Mouse (Mus musculus) kidney, embryonic 15.5 days (tissue): ENCODE results near the gene Aurkaip1. TPM values are rescaled to one million over a fixed set of nuclear protein-coding genes. Genes with fewer than 3 reads are reported as not detected.

ENCODE experiments used
- ATAC-seq: fragments of 200-750 bp; cut with Nextera tagmentation; replicated peaks from 2 replicates; pipeline ENCODE4 v1.8.0; 2017; ENCODE audit warnings: moderate TSS enrichment; ENCODE audit not compliant: low FRiP score
- H3K27ac ChIP-seq: fragments of 300-500 bp; sonication (generic); 2 replicates; pipeline ENCODE4 v1.5.1; 2015; ENCODE audit warnings: mild to moderate bottlenecking, inconsistent platforms
- H3K27me3 ChIP-seq: fragments of 300-500 bp; sonication (generic); 2 replicates; pipeline ENCODE4 v1.6.1; 2015; ENCODE audit warnings: inconsistent platforms
- H3K36me3 ChIP-seq: fragments of 300-500 bp; sonication (generic); 2 replicates; pipeline ENCODE4 v1.6.1; 2015; ENCODE audit warnings: inconsistent platforms
- H3K4me1 ChIP-seq: fragments of 300-500 bp; sonication (generic); 2 replicates; pipeline ENCODE4 v1.6.1; 2015; ENCODE audit warnings: inconsistent platforms
- H3K4me2 ChIP-seq: fragments of 300-500 bp; sonication (generic); 2 replicates; pipeline ENCODE4 v1.6.1; 2015; ENCODE audit warnings: moderate library complexity, mild to moderate bottlenecking, inconsistent platforms
- H3K4me3 ChIP-seq: fragments of 300-500 bp; sonication (generic); replicated peaks from 2 replicates; pipeline ENCODE4 v1.5.1; 2015; ENCODE audit warnings: mild to moderate bottlenecking, inconsistent platforms
- H3K9ac ChIP-seq: fragments of 300-500 bp; sonication (generic); 2 replicates; pipeline ENCODE4 v1.6.1; 2015; ENCODE audit warnings: mild to moderate bottlenecking, inconsistent platforms
- H3K9me3 ChIP-seq: fragments of 300-500 bp; sonication (generic); replicated peaks from 2 replicates; pipeline ENCODE4 v1.6.1; 2016; ENCODE audit warnings: inconsistent platforms
- WGBS: fragments of 180-500 bp; shearing (Covaris S2); methylation state at CpG from one replicate; pipeline ENCODE4 v1.1.7; 2015; ENCODE audit warnings: mixed read lengths; 5-methylcytosine and 5-hydroxymethylcytosine counted together
- polyA plus RNA-seq: library from polyadenylated mRNA; unstranded; fragments of >200 nt; fragmentation: Nextera tagmentation; extraction: Ambion mirVana; gene quantifications from 2 replicates; pipeline ENCODE4 v1.2.1, GENCODE M21; 2015

Aurkaip1 gene
- polyA plus RNA-seq, 1 experiment from 2014 or later: 149 TPM

GRCm38 (mm10) chr4:155846871-155847578, 16.0 kb downstream of the Aurkaip1 start, which contains the start of gene Dvl1:
TSS of gene Dvl1 (plus strand) at chr4:155847402.
- Histone ChIP-seq H3K27ac (peak within 1 kb of the TSS; percentile 75), H3K4me3 (peak within 1 kb of the TSS; percentile 90), H3K36me3 (peaks cover 16% of the 10 kb centered on the region), H3K27me3 (no peaks in the 10 kb centered on the region), H3K9ac (peak within 1 kb of the TSS; percentile 92), H3K9me3 (no peaks in the 10 kb centered on the region), H3K4me2 (peak within 1 kb of the TSS; percentile 93), H3K4me1 (peaks cover 36% of the 10 kb centered on the region)
- WGBS: 2% methylated on average over 57 of the region's 65 CpGs
- ATAC-seq: peak; percentile 94

GRCm38 (mm10) chr4:155847591-155848352, 16.7 kb downstream of the Aurkaip1 start:
- peak; percentile 61 for ATAC-seq
- peaks cover 11% of the 10 kb centered on the region for H3K36me3 ChIP-seq
- no peaks in the 10 kb centered on the region for H3K27me3 ChIP-seq
- H3K4me1 ChIP-seq: peaks cover 36% of the 10 kb centered on the region
- peak overlapping the region; percentile 93 for H3K4me2 ChIP-seq
- H3K4me3 ChIP-seq: peak overlapping the region; percentile 90
- 2% methylated on average over 51 of the region's 69 CpGs for WGBS
- H3K9me3 ChIP-seq: no peaks in the 10 kb centered on the region
- H3K9ac ChIP-seq: peak overlapping the region; percentile 92
- peak overlapping the region; percentile 75 for H3K27ac ChIP-seq

DNA sequence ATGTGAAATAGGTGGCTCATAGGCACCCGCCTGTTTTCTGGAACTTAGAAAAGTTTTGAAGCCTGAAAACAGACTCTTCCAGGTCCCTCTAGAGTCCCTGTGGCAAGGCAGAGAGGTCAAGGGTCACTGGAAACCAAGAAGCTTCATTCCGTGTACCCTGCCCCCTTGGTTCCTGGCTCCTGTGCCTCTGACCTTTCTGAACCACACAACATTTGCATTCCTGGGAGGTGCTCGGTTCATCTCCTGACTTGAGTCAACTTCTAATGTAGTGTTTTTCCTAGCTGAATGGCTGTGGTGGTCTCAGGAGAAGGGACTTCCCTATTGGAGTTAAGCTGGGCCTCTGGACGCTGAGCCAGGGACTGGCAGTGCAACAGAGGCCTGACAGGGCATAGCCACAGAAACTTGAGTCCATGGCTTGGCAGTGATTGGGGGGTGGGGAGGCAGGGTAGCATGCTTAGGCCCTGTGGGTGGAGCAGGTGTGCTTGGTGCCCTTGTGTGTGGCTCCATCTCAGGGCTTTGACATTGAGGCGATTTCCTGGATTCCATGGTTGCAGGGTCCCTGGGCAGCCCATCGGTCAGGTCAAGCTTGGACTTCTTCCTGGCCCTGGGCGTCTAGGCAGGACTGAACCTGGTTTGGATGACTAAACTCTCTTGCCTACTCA, 17.5 kb downstream of the Aurkaip1 start:
- WGBS: 58% methylated on average over 7 of the region's 7 CpGs
- Histone ChIP-seq H3K9me3 (no peaks in the 10 kb centered on the region), H3K4me3 (peak overlapping the region; percentile 90), H3K4me2 (peak overlapping the region; percentile 93), H3K27me3 (no peaks in the 10 kb centered on the region), H3K36me3 (peaks cover 9% of the 10 kb centered on the region; the same call in 1 of the 2 replicates), H3K4me1 (peaks cover 36% of the 10 kb centered on the region), H3K27ac (peak overlapping the region; percentile 75; the same call in 1 of the 2 replicates), H3K9ac (peak overlapping the region; percentile 92)
- ATAC-seq: no peak

GRCm38 (mm10) chr4:155849391-155849790, 18.3 kb downstream of the Aurkaip1 start:
- Histone ChIP-seq H3K27ac (no peak overlapping the region), H3K4me2 (peak overlapping the region; percentile 93; the same call in 1 of the 2 replicates), H3K36me3 (peaks cover 14% of the 10 kb centered on the region), H3K4me1 (peaks cover 36% of the 10 kb centered on the region), H3K9me3 (no peaks in the 10 kb centered on the region), H3K4me3 (no peak overlapping the region), H3K9ac (peak overlapping the region; percentile 10; the same call in 1 of the 2 replicates), H3K27me3 (no peaks in the 10 kb centered on the region)
- WGBS: 81% methylated on average over 2 of the region's 2 CpGs
- no peak for ATAC-seq

DNA sequence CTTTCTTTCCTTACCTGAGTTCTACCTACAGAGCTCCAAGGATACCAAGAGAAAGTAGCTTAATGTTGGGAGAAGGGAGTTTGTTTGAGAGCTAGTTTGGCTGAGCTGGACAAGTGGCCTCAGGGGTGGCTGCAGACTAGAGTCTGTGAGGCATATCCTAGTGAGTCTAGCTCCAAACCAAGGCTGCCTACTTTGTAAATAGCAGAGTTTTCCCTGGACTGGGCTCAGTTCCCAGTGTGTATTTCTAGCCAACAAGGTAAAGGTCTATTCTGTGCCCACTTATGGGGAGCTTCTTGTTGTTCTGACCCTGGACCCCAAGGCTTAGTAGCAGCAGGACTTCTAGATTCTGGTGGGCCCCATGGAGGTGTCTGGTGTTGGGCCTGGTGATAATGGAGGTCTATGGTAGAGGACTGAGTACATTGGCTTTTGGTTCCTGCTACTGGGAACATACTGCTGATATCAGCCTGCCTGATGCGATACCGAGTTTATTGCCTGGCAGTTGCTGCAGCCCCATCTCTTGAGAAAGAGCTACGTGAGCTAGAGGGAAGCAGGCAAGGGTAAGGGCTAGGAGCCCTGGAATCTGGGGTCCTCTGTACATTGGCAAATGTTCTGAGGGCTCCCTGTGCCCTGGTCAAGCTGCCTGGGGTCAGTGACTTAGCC, 18.9 kb downstream of the Aurkaip1 start:
- peaks cover 19% of the 10 kb centered on the region for H3K36me3 ChIP-seq
- no peak overlapping the region for H3K4me2 ChIP-seq
- no peaks in the 10 kb centered on the region for H3K9me3 ChIP-seq
- no peak overlapping the region for H3K4me3 ChIP-seq
- ATAC-seq: no peak
- peaks cover 36% of the 10 kb centered on the region for H3K4me1 ChIP-seq
- 96% methylated on average over 3 of the region's 3 CpGs for WGBS
- 0 out of 2 replicates have a peak overlapping the region, but pooled peaks have one; percentile 10 for H3K9ac ChIP-seq
- H3K27ac ChIP-seq: no peak overlapping the region
- H3K27me3 ChIP-seq: no peaks in the 10 kb centered on the region

DNA sequence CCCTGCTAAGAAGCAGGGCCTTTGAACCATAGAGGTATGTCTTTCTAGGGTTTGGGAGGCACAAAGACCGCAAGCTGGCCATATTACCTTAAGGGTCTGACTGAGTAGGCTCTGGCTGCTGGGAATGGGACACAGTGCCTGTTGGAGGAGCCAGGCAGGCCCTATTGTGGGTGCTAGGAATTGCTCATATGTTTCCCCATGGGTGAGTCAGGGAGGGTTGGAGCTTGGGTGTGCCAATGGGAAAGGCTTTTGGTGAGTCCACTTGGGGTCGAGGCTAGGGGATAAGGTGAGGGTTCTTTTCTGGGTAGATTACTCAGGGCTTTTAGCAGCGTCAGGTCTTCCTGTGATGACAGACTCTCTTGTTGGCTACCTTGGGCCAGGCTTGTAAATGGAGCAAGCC, 20.3 kb downstream of the Aurkaip1 start:
- WGBS: 89% methylated on average over 3 of the region's 3 CpGs
- no peak overlapping the region for H3K27ac ChIP-seq
- H3K4me2 ChIP-seq: no peak overlapping the region
- peaks cover 34% of the 10 kb centered on the region for H3K36me3 ChIP-seq
- no peaks in the 10 kb centered on the region for H3K27me3 ChIP-seq
- no peak overlapping the region for H3K4me3 ChIP-seq
- H3K4me1 ChIP-seq: peaks cover 35% of the 10 kb centered on the region
- ATAC-seq: no peak
- no peak overlapping the region for H3K9ac ChIP-seq
- no peaks in the 10 kb centered on the region for H3K9me3 ChIP-seq

GRCm38 (mm10) chr4:155851951-155852411, 20.9 kb downstream of the Aurkaip1 start:
- 78% methylated on average over 2 of the region's 2 CpGs for WGBS
- no peak for ATAC-seq

GRCm38 (mm10) chr4:155853421-155853820, 22.3 kb downstream of the Aurkaip1 start:
- peaks cover 21% of the 10 kb centered on the region for H3K4me1 ChIP-seq
- no peak overlapping the region for H3K4me3 ChIP-seq
- ATAC-seq: no peak
- H3K27me3 ChIP-seq: no peaks in the 10 kb centered on the region
- peaks cover 54% of the 10 kb centered on the region for H3K36me3 ChIP-seq
- H3K4me2 ChIP-seq: no peak overlapping the region
- no peak overlapping the region for H3K27ac ChIP-seq
- H3K9me3 ChIP-seq: no peaks in the 10 kb centered on the region
- H3K9ac ChIP-seq: no peak overlapping the region
- WGBS: 90% methylated on average over 9 of the region's 9 CpGs

More at GRCm38 (mm10) chr4:155851951-155852411, 20.9 kb downstream of the Aurkaip1 start:
- no peak overlapping the region for H3K9ac ChIP-seq
- no peak overlapping the region for H3K4me3 ChIP-seq
- H3K27me3 ChIP-seq: no peaks in the 10 kb centered on the region
- no peaks in the 10 kb centered on the region for H3K9me3 ChIP-seq
- H3K4me2 ChIP-seq: no peak overlapping the region
- no peak overlapping the region for H3K27ac ChIP-seq
- H3K36me3 ChIP-seq: peaks cover 40% of the 10 kb centered on the region
- H3K4me1 ChIP-seq: peaks cover 29% of the 10 kb centered on the region

GRCm38 (mm10) chr4:155854991-155855390, 23.9 kb downstream of the Aurkaip1 start:
- Histone ChIP-seq H3K9me3 (no peaks in the 10 kb centered on the region), H3K9ac (no peak overlapping the region), H3K4me2 (no peak overlapping the region), H3K27me3 (no peaks in the 10 kb centered on the region), H3K27ac (no peak overlapping the region), H3K4me3 (no peak overlapping the region), H3K4me1 (0 out of 2 replicates have a peak, but pooled peaks cover 7% of the 10 kb centered on the region), H3K36me3 (peaks cover 64% of the 10 kb centered on the region)
- no peak for ATAC-seq
- 95% methylated on average over 12 of the region's 12 CpGs for WGBS

- H3K9me3 ChIP-seq: no peaks in the 10 kb centered on the region
- H3K4me2 ChIP-seq: no peak overlapping the region
- H3K4me3 ChIP-seq: no peak overlapping the region
- ATAC-seq: no peak
- 96% methylated on average over 12 of the region's 12 CpGs for WGBS
- 0 out of 2 replicates have a peak, but pooled peaks cover 7% of the 10 kb centered on the region for H3K4me1 ChIP-seq
- no peak overlapping the region for H3K9ac ChIP-seq
- H3K27me3 ChIP-seq: no peaks in the 10 kb centered on the region
- no peak overlapping the region for H3K27ac ChIP-seq
- H3K36me3 ChIP-seq: peaks cover 73% of the 10 kb centered on the region
Measured at GRCm38 (mm10) chr4:155856071-155856470, 25.0 kb downstream of the Aurkaip1 start.

GRCm38 (mm10) chr4:155856881-155857280, 25.8 kb downstream of the Aurkaip1 start:
- no peak overlapping the region for H3K9ac ChIP-seq
- no peak overlapping the region for H3K27ac ChIP-seq
- ATAC-seq: no peak
- no peak overlapping the region for H3K4me3 ChIP-seq
- no peaks in the 10 kb centered on the region for H3K9me3 ChIP-seq
- no peak overlapping the region for H3K4me2 ChIP-seq
- no peaks in the 10 kb centered on the region for H3K4me1 ChIP-seq
- 80% methylated on average over 3 of the region's 3 CpGs for WGBS
- H3K36me3 ChIP-seq: peaks cover 78% of the 10 kb centered on the region
- H3K27me3 ChIP-seq: no peaks in the 10 kb centered on the region
